Mouse (Mus musculus) heart, adult 2 months (tissue): Measurements from ENCODE around the gene Kifc1.

Experiments
- CTCF ChIP-seq: fragments of 200-600 bp; IDR thresholded peaks from 2 replicates; pipeline ENCODE4 v1.8.1; 2022; ENCODE audit warnings: antibody characterized with exemption, mild to moderate bottlenecking, moderate library complexity
- POLR2A ChIP-seq: fragments of 200-500 bp; IDR thresholded peaks from 2 replicates; pipeline ENCODE4 v1.6.1; 2011; ENCODE audit warnings: mild to moderate bottlenecking, low read depth, low read length, control low read depth; ENCODE audit not compliant: insufficient read depth

DNA sequence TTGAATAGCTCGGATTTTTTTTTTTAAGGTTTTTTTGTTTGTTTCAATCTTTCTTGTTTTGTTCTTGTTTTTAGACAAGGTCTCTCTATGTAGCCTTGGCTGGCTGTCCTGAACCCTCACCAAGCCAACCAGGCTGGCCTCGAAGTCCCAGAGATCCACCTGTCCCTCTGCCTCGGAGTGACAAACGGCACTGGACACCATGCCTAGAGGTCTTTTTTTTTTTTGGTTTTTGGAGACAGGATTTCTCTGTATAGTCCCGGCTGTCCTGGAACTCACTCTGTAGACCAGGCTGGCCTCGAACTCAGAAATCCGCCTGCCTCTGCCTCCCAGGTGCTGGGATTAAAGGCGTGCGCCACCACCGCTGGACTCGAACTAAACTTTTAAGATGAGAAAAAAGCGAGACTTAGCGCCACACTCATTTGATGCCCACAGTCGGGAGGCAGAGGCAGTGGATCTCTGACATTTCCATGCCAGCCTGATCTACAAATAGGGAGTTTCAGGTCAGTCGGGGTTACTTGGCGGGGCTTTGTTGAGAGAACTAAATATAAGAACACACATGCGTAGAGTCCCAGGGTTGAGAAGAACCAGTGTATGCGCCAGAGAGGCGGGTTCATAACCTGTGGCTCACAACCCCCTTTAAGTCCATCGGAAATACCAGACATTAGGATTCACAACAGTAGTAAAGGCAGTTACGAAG, 37.9 kb upstream of the Kifc1 start:
- TF ChIP-seq POLR2A: no peak
- no peak for TF ChIP-seq CTCF
